Mouse (Mus musculus): ENCODE data around the gene Rbbp8nl. TPM values are rescaled to one million over a fixed set of nuclear protein-coding genes. Genes with fewer than 3 reads are reported as not detected.
A peak's percentile ranks its signal among the peaks of the same experiment; 100 is the strongest.

The Rbbp8nl gene
- polyA plus RNA-seq, 1 experiment from 2014 or later, result 3.7 TPM

DNA sequence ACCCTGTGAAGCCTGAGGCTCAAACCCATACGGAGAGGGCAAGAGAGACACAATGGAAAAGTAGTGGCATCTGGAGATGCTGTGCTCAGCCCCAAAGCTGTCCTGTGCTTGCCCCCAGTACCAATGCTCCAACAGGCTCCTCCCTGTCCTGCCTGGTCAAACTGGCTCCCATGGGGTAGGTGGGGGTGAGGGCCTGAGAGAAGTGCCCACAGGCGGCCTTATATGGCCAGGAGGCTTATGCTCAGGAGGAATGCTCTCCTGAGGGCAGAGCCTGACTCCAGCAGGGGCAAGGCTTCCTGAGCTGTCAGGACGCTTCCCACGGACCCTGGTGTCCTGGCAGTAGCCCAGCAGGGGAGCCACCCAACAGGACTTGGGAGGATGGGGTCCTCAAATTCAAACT, 59.2 kb downstream of the Rbbp8nl start:
- Histone ChIP-seq H3K36me3 (ENCODE audit: control insufficient read depth, insufficient read depth, low read length) (no peaks in the 10 kb centered on the region), H3K4me1 (ENCODE audit: control insufficient read depth, insufficient read depth, low read length) (peaks cover 59% of the 10 kb centered on the region), H3K9ac (ENCODE audit: low read length) (no peak overlapping the region; the same call in 1 of the 2 replicates), H3K27ac (ENCODE audit: low read length) (peak overlapping the region; percentile 75), H3K27me3 (ENCODE audit: control insufficient read depth, insufficient read depth, low read length) (0 out of 2 replicates have a peak, but pooled peaks cover under 1% of the 10 kb centered on the region), H3K4me2 (ENCODE audit: low read depth, low read length) (no peak overlapping the region), H3K4me3 (replicated peaks; ENCODE audit: low read length) (no peak overlapping the region), H3K9me3 (replicated peaks; ENCODE audit: control insufficient read depth, low read length) (no peaks in the 10 kb centered on the region)
- WGBS, result 54% methylated on average over 4 of the region's 4 CpGs
- no peak for ATAC-seq (ENCODE audit: insufficient read depth, low FRiP score)

GRCm38 (mm10) chr2:180229129-180229528, 60.5 kb downstream of the Rbbp8nl start:
- Histone ChIP-seq H3K27me3 (ENCODE audit: control insufficient read depth, insufficient read depth, low read length) (0 out of 2 replicates have a peak, but pooled peaks cover 2% of the 10 kb centered on the region), H3K4me1 (ENCODE audit: control insufficient read depth, insufficient read depth, low read length) (peaks cover 48% of the 10 kb centered on the region), H3K9ac (ENCODE audit: low read length) (no peak overlapping the region), H3K27ac (ENCODE audit: low read length) (peak overlapping the region; percentile 48; the same call in 1 of the 2 replicates), H3K4me3 (replicated peaks; ENCODE audit: low read length) (no peak overlapping the region), H3K9me3 (replicated peaks; ENCODE audit: control insufficient read depth, low read length) (no peaks in the 10 kb centered on the region), H3K4me2 (ENCODE audit: low read depth, low read length) (no peak overlapping the region), H3K36me3 (ENCODE audit: control insufficient read depth, insufficient read depth, low read length) (no peaks in the 10 kb centered on the region)
- 63% methylated on average over 3 of the region's 3 CpGs for WGBS
- no peak for ATAC-seq (ENCODE audit: insufficient read depth, low FRiP score)

- Histone ChIP-seq H3K9ac (ENCODE audit: low read length) (peak overlapping the region; percentile 68; the same call in 1 of the 2 replicates), H3K27ac (ENCODE audit: low read length) (peak overlapping the region; percentile 48), H3K9me3 (replicated peaks; ENCODE audit: control insufficient read depth, low read length) (no peaks in the 10 kb centered on the region), H3K36me3 (ENCODE audit: control insufficient read depth, insufficient read depth, low read length) (no peaks in the 10 kb centered on the region), H3K4me3 (replicated peaks; ENCODE audit: low read length) (no peak overlapping the region), H3K4me2 (ENCODE audit: low read depth, low read length) (no peak overlapping the region), H3K27me3 (ENCODE audit: control insufficient read depth, insufficient read depth, low read length) (0 out of 2 replicates have a peak, but pooled peaks cover 2% of the 10 kb centered on the region), H3K4me1 (ENCODE audit: control insufficient read depth, insufficient read depth, low read length) (peaks cover 47% of the 10 kb centered on the region)
- WGBS, result 56% methylated on average over 7 of the region's 7 CpGs
- ATAC-seq (ENCODE audit: insufficient read depth, low FRiP score), result no peak
These were observed 61.1 kb downstream of the Rbbp8nl start for GRCm38 (mm10) chr2:180228592-180228991.

DNA sequence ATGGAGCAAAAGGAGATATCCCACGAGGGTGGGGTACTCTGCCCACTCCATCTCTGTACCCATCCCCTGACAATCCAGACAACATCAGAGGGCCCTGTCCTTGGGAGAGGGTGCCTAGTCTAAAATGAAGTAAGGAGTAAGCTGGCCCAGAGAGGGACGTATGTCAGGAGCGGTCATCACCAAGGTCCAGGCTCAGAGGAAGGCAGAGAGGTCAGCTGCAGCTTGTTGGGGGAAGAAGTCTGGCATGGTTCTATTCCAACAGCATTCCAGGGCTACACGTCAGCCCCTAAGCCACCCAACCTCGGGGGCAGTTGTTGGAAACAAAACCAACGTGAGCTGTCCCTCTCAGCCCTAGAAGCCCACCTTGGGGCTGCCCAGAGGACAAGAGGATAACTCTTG, 61.6 kb downstream of the Rbbp8nl start:
- no peaks in the 10 kb centered on the region for H3K9me3 ChIP-seq (replicated peaks; ENCODE audit: control insufficient read depth, low read length)
- no peak overlapping the region for H3K4me3 ChIP-seq (replicated peaks; ENCODE audit: low read length)
- H3K4me2 ChIP-seq (ENCODE audit: low read depth, low read length), result peak overlapping the region; percentile 54
- 0 out of 2 replicates have a peak, but pooled peaks cover 2% of the 10 kb centered on the region for H3K27me3 ChIP-seq (ENCODE audit: control insufficient read depth, insufficient read depth, low read length)
- H3K27ac ChIP-seq (ENCODE audit: low read length), result peak overlapping the region; percentile 48
- ATAC-seq (ENCODE audit: insufficient read depth, low FRiP score), result no peak
- 49% methylated on average over 6 of the region's 6 CpGs for WGBS
- H3K4me1 ChIP-seq (ENCODE audit: control insufficient read depth, insufficient read depth, low read length), result peaks cover 42% of the 10 kb centered on the region
- peak overlapping the region; percentile 68 for H3K9ac ChIP-seq (ENCODE audit: low read length)
- H3K36me3 ChIP-seq (ENCODE audit: control insufficient read depth, insufficient read depth, low read length), result no peaks in the 10 kb centered on the region

Small RNA genes within 50 kb of the gene (microRNA-seq; reads per million reads assigned to microRNA genes)
- gene Mir3091, result not detected

Other genes with a start within 250 kb of the Rbbp8nl start
- gene Psma7, start 247.4 kb downstream of the Rbbp8nl start, polyA plus RNA-seq (2015; fragmentation: Nextera tagmentation; extraction: Ambion mirVana), result 471 and 493 TPM in 2 replicates
- 4.2 and 4.3 TPM in 2 replicates for gene Ss18l1, start 247.4 kb downstream of the Rbbp8nl start, polyA plus RNA-seq (2015; fragmentation: Nextera tagmentation; extraction: Ambion mirVana)
- gene Mtg2, start 219.3 kb downstream of the Rbbp8nl start, polyA plus RNA-seq (2015; fragmentation: Nextera tagmentation; extraction: Ambion mirVana), result 27.0 and 27.9 TPM in 2 replicates
- not detected in 2 replicates for gene Hrh3, start 185.4 kb downstream of the Rbbp8nl start, polyA plus RNA-seq (2015; fragmentation: Nextera tagmentation; extraction: Ambion mirVana)
- gene Osbpl2, start 170.6 kb downstream of the Rbbp8nl start, polyA plus RNA-seq (2015; fragmentation: Nextera tagmentation; extraction: Ambion mirVana), result 39.6 and 43.1 TPM in 2 replicates
- gene Adrm1, start 118.4 kb downstream of the Rbbp8nl start, polyA plus RNA-seq (2015; fragmentation: Nextera tagmentation; extraction: Ambion mirVana), result 154 and 171 TPM in 2 replicates
- 61.3 and 64.6 TPM in 2 replicates for gene Lama5, start 64.0 kb downstream of the Rbbp8nl start, polyA plus RNA-seq (2015; fragmentation: Nextera tagmentation; extraction: Ambion mirVana)
- 408 and 537 TPM in 2 replicates for gene Rps21, start 32.5 kb downstream of the Rbbp8nl start, polyA plus RNA-seq (2015; fragmentation: Nextera tagmentation; extraction: Ambion mirVana)
- gene Cables2, start 16.4 kb downstream of the Rbbp8nl start, polyA plus RNA-seq (2015; fragmentation: Nextera tagmentation; extraction: Ambion mirVana), result 4.3 and 4.6 TPM in 2 replicates
- gene Gata5, start 44.8 kb upstream of the Rbbp8nl start, polyA plus RNA-seq (2015; fragmentation: Nextera tagmentation; extraction: Ambion mirVana), result 5.6 and 6.7 TPM in 2 replicates
- gene Slco4a1, start 166.4 kb upstream of the Rbbp8nl start, polyA plus RNA-seq (2015; fragmentation: Nextera tagmentation; extraction: Ambion mirVana), result 4.0 and 6.9 TPM in 2 replicates
- 0.34 and 0.59 TPM in 2 replicates for gene Ntsr1, start 210.1 kb upstream of the Rbbp8nl start, polyA plus RNA-seq (2015; fragmentation: Nextera tagmentation; extraction: Ambion mirVana)

All from stomach, embryonic 16.5 days (tissue).